Mouse (Mus musculus): Measurements from ENCODE around the gene Galntl6. TPM values are rescaled to one million over a fixed set of nuclear protein-coding genes. Genes with fewer than 3 reads are reported as not detected.
"Not testable (repeated sequence)": the region's sequence is repeated elsewhere in the genome, so short reads cannot be mapped to it uniquely, and the experiment has no call there.

Galntl6 gene
- polyA plus RNA-seq, 1 experiment from 2014 or later: 0.20 TPM

DNA sequence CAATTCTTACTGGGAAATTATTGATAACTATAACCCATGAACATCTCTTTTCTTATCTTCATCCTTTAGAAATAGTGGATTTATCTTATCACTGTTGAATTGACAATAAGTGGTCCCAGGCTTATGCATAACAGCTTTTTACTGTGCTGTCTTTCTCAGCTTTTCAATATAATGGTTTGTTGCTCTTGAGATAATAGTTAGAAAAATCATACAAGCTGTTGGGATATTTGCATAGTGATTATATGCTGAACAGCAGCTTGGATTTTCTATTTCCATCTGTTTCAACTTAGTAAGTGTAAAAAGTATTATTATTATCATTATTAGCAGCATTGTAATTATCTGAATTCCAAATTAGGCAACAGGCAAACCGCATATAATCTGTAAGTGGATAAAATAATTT lies 337.1 kb downstream of the Galntl6 start:
- H3K9me3 ChIP-seq (replicated peaks): no peaks in the 10 kb centered on the region

DNA sequence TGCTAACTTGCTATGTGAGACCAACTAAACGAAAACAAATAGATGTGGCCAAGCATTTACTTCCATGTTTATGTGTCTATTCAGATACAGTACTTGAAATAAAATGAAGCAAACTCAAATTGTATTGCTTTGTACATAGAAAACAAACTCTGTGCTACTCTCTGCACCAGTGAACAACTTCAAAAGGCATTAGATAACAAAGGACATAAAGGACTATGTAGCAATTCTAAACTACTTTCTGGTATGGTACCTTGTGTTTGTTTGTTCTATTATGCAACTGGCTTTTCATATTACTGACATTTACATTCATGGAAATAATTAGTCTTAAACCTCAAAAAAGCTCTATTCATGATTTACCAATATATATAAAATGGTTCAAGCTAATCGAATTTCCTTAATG lies 344.4 kb downstream of the Galntl6 start:
- no peak for ATAC-seq
- Histone ChIP-seq H3K4me1 (no peaks in the 10 kb centered on the region), H3K4me3 (no peak overlapping the region), H3K36me3 (no peaks in the 10 kb centered on the region), H3K9ac (no peak overlapping the region), H3K4me2 (no peak overlapping the region), H3K9me3 (replicated peaks) (no peaks in the 10 kb centered on the region), H3K27ac (no peak overlapping the region), H3K27me3 (replicated peaks) (no peaks in the 10 kb centered on the region)
- 37% methylated on average over 2 of the region's 2 CpGs for WGBS (ENCODE audit: insufficient replicate concordance)

More for the DNA sequence above, 337.1 kb downstream of the Galntl6 start:
- Histone ChIP-seq H3K27ac (no peak overlapping the region), H3K4me1 (no peaks in the 10 kb centered on the region), H3K4me3 (no peak overlapping the region), H3K36me3 (no peaks in the 10 kb centered on the region), H3K9ac (no peak overlapping the region), H3K4me2 (no peak overlapping the region), H3K27me3 (replicated peaks) (no peaks in the 10 kb centered on the region)
- WGBS (ENCODE audit: insufficient replicate concordance): 62% methylated on average over 1 of the region's 1 CpGs
- ATAC-seq: no peak

DNA sequence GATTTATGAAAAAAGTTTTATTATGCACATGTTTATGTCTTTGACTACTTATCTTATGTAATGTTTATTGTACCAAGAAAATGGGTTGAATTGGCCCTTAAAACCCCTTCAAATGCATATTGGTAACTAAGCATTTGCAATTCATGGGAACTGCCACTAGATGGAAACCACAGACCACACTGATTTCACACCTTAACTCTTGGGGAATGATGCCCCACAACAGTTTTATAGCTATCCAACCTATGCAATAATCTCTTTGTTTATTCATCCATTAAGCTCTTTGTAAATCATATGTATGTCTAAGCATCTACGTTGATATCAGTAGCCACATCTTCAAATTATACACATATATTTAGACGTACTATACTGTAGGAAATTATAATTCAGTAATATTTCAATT lies 346.3 kb downstream of the Galntl6 start:
- ATAC-seq: no peak
- no peaks in the 10 kb centered on the region for H3K4me1 ChIP-seq
- no peak overlapping the region for H3K9ac ChIP-seq
- no peaks in the 10 kb centered on the region for H3K9me3 ChIP-seq (replicated peaks)
- H3K4me2 ChIP-seq: no peak overlapping the region
- H3K27ac ChIP-seq: no peak overlapping the region
- H3K36me3 ChIP-seq: no peaks in the 10 kb centered on the region
- H3K27me3 ChIP-seq (replicated peaks): no peaks in the 10 kb centered on the region
- no peak overlapping the region for H3K4me3 ChIP-seq
- 45% methylated on average over 2 of the region's 2 CpGs for WGBS (ENCODE audit: insufficient replicate concordance)

DNA sequence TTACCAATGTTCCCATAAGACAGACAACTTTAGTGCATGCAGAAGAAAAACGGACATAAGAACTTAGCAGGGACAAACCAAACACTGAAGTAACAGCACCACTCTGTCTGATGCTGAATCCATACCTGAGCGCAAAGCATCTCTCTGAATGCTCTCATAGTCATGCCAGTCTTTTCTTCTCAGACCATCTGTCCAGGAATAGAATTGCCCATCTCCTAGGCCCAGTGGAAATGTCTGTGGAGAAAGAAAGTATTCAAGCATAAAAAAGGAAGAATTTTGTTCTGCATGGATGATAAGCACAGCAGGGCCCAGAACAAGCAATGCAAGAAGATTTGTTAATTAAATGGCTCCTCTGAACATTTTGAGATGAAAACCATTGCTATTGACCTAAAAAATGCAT lies 376.7 kb downstream of the Galntl6 start:
- no peaks in the 10 kb centered on the region for H3K4me1 ChIP-seq
- ATAC-seq: no peak
- no peak overlapping the region for H3K9ac ChIP-seq
- no peaks in the 10 kb centered on the region for H3K27me3 ChIP-seq (replicated peaks)
- H3K9me3 ChIP-seq (replicated peaks): no peaks in the 10 kb centered on the region
- H3K36me3 ChIP-seq: no peaks in the 10 kb centered on the region
- H3K4me2 ChIP-seq: no peak overlapping the region
- H3K4me3 ChIP-seq: no peak overlapping the region
- H3K27ac ChIP-seq: no peak overlapping the region
- 56% methylated on average over 2 of the region's 2 CpGs for WGBS (ENCODE audit: insufficient replicate concordance)

DNA sequence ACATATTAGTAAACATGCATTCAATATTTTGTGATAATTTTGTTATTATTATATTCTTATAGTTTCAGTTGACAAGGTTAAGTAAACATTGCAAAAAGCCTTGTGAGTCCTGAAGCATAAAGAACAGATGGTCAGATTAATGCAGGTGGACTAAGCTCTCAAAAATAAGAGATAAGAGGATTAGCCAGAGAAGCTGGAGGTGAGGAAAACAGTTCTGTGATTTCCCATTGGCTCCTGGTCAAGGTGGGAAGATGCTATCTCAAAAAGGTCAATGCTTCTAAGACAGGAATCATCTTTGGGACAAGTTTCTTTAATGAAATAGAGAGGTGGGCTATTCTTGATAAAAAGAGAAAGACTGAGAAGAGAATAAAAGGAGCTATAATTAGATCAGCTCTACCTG lies 377.8 kb downstream of the Galntl6 start:
- no peak overlapping the region for H3K9ac ChIP-seq
- no peaks in the 10 kb centered on the region for H3K4me1 ChIP-seq
- no peaks in the 10 kb centered on the region for H3K36me3 ChIP-seq
- H3K4me3 ChIP-seq: no peak overlapping the region
- no peak overlapping the region for H3K27ac ChIP-seq
- H3K4me2 ChIP-seq: no peak overlapping the region
- no peak for ATAC-seq
- no peaks in the 10 kb centered on the region for H3K27me3 ChIP-seq (replicated peaks)
- H3K9me3 ChIP-seq (replicated peaks): no peaks in the 10 kb centered on the region

DNA sequence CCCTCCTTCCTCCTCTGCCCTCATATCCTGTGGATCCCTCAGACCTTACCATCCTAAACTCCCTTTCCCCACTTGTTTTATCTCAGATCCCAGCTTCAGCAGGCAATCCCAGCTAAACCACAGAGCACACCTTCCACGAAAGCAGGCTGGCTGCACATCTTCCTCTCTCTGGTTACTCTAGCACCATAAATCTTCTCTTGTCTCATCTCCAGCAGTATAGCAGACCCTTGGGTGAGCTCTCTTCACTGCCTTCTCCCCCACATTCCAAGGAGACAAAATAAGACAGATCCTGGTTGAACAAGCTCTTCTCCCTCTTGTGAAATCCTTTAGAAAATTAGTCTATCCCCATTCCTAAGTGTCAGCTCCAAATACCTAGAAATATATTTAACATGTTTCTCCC lies 389.0 kb downstream of the Galntl6 start:
- 12% methylated on average over 1 of the region's 1 CpGs for WGBS (ENCODE audit: insufficient replicate concordance)
- Histone ChIP-seq H3K36me3 (no peaks in the 10 kb centered on the region), H3K9ac (no peak overlapping the region), H3K4me3 (no peak overlapping the region), H3K27ac (no peak overlapping the region), H3K27me3 (replicated peaks) (no peaks in the 10 kb centered on the region), H3K4me2 (no peak overlapping the region), H3K4me1 (no peaks in the 10 kb centered on the region), H3K9me3 (replicated peaks) (no peaks in the 10 kb centered on the region)
- ATAC-seq: no peak

DNA sequence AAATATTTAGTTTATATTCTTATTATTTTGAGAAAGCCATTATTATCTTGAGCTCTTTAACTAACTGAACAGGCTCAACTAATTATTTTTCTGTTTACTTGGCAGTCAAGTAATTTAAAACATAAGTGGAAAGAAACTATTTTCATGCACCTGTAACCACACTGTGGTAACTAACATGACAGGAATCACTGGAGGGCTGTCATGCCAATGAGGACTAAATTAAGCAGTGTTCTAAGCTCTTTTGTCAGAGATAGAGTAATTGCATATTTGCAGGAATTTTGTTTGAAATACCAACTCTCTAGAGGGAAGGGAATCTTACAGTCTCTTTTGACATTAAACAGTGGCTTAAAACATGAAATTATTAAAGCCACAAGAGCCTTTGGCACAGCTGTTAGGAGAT lies 390.5 kb downstream of the Galntl6 start:
- H3K4me1 ChIP-seq: no peaks in the 10 kb centered on the region
- ATAC-seq: no peak
- H3K4me3 ChIP-seq: no peak overlapping the region
- H3K9ac ChIP-seq: no peak overlapping the region
- H3K9me3 ChIP-seq (replicated peaks): no peaks in the 10 kb centered on the region
- H3K27ac ChIP-seq: no peak overlapping the region
- no peaks in the 10 kb centered on the region for H3K27me3 ChIP-seq (replicated peaks)
- H3K4me2 ChIP-seq: no peak overlapping the region
- H3K36me3 ChIP-seq: no peaks in the 10 kb centered on the region

DNA sequence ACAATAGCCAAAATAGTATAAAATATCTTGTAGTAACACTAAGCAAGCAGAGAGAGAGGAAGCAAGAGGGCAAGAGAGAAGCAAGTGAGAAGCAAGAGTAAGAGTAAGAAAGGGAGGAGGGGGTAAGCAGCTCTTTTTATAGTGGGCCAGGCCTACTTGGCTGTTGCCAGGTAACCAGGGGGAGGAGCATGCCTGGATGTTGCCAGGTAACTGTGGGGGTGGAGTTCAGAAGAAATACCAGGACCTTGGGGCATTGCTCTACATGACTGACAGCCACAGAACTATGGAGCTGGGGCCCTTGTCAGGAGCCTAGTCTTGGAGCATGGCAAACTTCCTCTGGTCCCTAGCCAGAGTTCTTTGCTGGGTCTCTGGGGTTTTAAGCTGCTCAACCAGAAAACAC lies 401.9 kb downstream of the Galntl6 start:
- Histone ChIP-seq H3K4me3 (no peak overlapping the region), H3K4me1 (no peaks in the 10 kb centered on the region), H3K27me3 (replicated peaks) (no peaks in the 10 kb centered on the region), H3K9me3 (replicated peaks) (no peaks in the 10 kb centered on the region), H3K9ac (no peak overlapping the region), H3K27ac (no peak overlapping the region), H3K4me2 (no peak overlapping the region), H3K36me3 (no peaks in the 10 kb centered on the region)
- ATAC-seq: no peak

DNA sequence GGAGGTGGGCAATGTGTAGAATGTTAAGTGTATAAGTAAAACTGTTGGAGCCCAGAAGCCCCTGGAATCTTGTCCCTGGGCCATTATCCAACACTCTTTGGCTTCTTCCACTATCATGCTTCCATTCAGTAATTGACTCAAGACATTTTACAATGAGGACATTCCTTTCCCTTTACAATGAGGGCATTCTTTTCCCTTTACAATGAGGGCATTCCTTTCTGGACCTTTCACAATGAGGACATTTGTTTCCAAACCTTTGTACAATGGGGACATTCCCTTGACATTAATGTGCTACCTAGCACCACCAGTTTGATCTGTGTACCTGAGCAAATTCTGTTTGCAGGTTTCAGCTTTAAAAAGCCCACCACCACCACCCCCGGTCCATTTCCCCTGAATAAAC lies 403.4 kb downstream of the Galntl6 start:
- Histone ChIP-seq H3K4me3 (no peak overlapping the region), H3K9ac (no peak overlapping the region), H3K36me3 (no peaks in the 10 kb centered on the region), H3K9me3 (replicated peaks) (no peaks in the 10 kb centered on the region), H3K27me3 (replicated peaks) (no peaks in the 10 kb centered on the region), H3K4me1 (no peaks in the 10 kb centered on the region), H3K27ac (no peak overlapping the region), H3K4me2 (no peak overlapping the region)
- WGBS (ENCODE audit: insufficient replicate concordance): 41% methylated on average over 1 of the region's 1 CpGs
- no peak for ATAC-seq

DNA sequence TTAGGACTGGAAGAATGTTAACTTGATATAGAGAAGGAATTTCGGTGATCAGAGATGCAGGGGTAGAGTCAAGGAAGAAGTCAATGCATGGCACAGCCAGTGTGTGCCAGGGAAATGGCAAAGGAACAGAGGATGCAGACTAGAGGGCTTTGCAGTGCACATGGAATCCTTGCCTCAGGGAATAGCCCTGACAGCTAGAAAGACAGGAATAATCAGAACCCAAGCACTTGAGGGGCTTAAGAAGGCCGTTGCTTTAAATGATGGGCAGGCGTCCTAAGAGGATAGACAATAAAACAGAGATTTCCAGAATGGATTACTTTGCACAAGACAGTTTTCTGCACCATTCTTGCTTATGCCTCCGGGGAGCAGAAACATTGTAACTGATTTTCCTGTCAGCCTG lies 425.3 kb downstream of the Galntl6 start:
- 62% methylated on average over 4 of the region's 4 CpGs for WGBS (ENCODE audit: insufficient replicate concordance)
- no peaks in the 10 kb centered on the region for H3K4me1 ChIP-seq
- H3K9me3 ChIP-seq (replicated peaks): no peaks in the 10 kb centered on the region
- no peaks in the 10 kb centered on the region for H3K36me3 ChIP-seq
- no peak for ATAC-seq
- no peaks in the 10 kb centered on the region for H3K27me3 ChIP-seq (replicated peaks)
- H3K27ac ChIP-seq: no peak overlapping the region
- no peak overlapping the region for H3K4me2 ChIP-seq
- H3K9ac ChIP-seq: no peak overlapping the region
- H3K4me3 ChIP-seq: no peak overlapping the region

DNA sequence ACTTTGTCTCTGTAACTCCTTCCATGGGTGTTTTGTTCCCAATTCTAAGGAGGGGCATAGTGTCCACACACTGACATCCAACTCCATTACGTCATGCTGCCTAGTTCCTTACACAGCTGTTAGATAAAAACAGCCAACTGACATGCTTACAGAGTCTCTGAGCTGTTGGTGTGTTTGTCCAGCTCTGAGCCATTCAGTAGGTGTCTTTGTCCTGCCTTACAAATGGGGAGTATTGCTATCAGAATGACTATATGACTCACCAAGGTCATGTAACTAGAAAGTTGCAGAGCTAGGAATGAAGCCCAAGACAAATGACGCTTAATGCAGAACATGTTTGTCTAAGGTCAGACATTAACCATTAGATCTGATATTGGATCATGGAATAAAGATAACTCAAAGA lies 449.1 kb downstream of the Galntl6 start:
- WGBS (ENCODE audit: insufficient replicate concordance): 78% methylated on average over 2 of the region's 2 CpGs
- not testable (repeated sequence) for H3K4me1 ChIP-seq; H3K9me3 ChIP-seq (replicated peaks); H3K4me2 ChIP-seq; H3K27ac ChIP-seq; H3K4me3 ChIP-seq; ATAC-seq; H3K36me3 ChIP-seq; H3K27me3 ChIP-seq (replicated peaks); H3K9ac ChIP-seq

DNA sequence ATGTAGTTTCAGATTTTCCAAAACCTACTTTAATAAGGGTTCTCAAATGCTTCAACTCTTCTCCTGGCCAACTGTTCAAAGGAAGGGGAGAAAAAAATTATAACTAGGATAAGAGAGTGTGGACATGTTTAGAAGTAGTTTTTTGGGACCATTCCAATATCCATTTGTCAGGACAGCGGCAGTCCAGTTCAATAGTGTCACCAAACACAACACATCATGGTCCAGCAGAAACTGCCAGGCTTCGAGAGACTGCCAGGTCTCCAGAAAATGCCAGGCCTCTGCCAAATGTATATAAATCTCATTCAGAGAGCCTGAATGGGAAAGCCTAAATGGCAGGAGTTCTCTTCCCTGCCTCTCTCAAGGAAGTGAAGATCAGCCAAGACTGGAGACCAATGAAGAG lies 469.7 kb downstream of the Galntl6 start:
- ATAC-seq: no peak
- no peak overlapping the region for H3K9ac ChIP-seq
- no peaks in the 10 kb centered on the region for H3K27me3 ChIP-seq (replicated peaks)
- WGBS (ENCODE audit: insufficient replicate concordance): 64% methylated on average over 2 of the region's 2 CpGs
- H3K4me3 ChIP-seq: no peak overlapping the region
- H3K36me3 ChIP-seq: no peaks in the 10 kb centered on the region
- H3K4me2 ChIP-seq: no peak overlapping the region
- H3K4me1 ChIP-seq: no peaks in the 10 kb centered on the region
- H3K9me3 ChIP-seq (replicated peaks): no peaks in the 10 kb centered on the region
- no peak overlapping the region for H3K27ac ChIP-seq

DNA sequence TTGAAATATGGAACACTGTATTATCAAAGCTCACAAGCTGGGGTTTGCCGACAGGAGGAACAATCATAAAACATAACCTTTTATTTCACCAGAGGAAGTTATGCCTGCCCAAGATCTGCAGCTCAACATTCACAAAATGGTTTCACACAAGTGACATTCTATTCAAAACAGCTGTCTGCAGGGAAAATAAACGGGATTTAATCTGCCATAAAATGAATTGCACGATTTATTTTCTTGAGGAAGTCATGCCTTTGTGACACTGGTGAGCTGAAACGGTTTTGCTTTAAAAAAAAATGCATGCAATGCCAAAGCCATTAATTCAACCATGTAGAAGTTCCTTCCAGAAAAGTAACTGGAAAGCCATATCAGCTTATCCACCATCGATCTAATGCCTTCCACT lies 494.0 kb downstream of the Galntl6 start:
- no peaks in the 10 kb centered on the region for H3K4me1 ChIP-seq
- H3K4me2 ChIP-seq: no peak overlapping the region
- no peaks in the 10 kb centered on the region for H3K9me3 ChIP-seq (replicated peaks)
- no peaks in the 10 kb centered on the region for H3K36me3 ChIP-seq
- no peak for ATAC-seq
- 50% methylated on average over 5 of the region's 5 CpGs for WGBS (ENCODE audit: insufficient replicate concordance)
- no peak overlapping the region for H3K4me3 ChIP-seq
- H3K27ac ChIP-seq: no peak overlapping the region
- no peaks in the 10 kb centered on the region for H3K27me3 ChIP-seq (replicated peaks)
- no peak overlapping the region for H3K9ac ChIP-seq

DNA sequence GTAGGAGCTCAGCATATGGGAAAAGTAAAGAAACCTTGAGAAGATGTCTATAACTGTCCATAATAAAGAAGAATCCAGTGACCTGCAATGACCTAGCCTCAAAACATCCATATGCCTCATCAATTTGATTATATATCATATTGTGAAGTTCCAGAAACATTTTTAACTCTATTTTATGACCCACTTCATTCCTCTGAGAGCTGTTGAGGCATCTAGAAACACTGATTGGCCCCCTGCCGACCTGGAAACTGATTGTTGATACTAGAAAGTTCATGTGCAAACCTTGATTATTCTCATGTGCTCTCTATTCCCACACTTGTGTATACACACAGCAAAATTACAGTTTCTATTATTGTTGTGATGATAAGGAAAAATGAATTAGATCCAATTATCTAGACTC lies 494.9 kb downstream of the Galntl6 start:
- Histone ChIP-seq H3K9ac (no peak overlapping the region), H3K4me3 (no peak overlapping the region), H3K36me3 (no peaks in the 10 kb centered on the region), H3K9me3 (replicated peaks) (no peaks in the 10 kb centered on the region), H3K4me2 (no peak overlapping the region), H3K27ac (no peak overlapping the region), H3K27me3 (replicated peaks) (no peaks in the 10 kb centered on the region), H3K4me1 (no peaks in the 10 kb centered on the region)
- WGBS (ENCODE audit: insufficient replicate concordance): 49% methylated on average over 1 of the region's 1 CpGs
- no peak for ATAC-seq
